Mouse (Mus musculus): ENCODE measurements at regions not wholly inside any gene's neighbourhood (a gene's known extent, or its start where the extent isn't known, plus 50 kb on each side); places are given as distances from the start of the nearest gene placed in this dataset.

- no peak for DNase-seq
Measured at GRCm38 (mm10) chr13:97514421-97515066, 245.9 kb downstream of the Gm10260 start.

GRCm38 (mm10) chr13:97512521-97512920 is 247.9 kb downstream of the Gm10260 start:
- no peak for DNase-seq

GRCm38 (mm10) chr13:97510431-97511261 is 249.8 kb downstream of the Gm10260 start:
- DNase-seq, result no peak

GRCm38 (mm10) chr13:97504949-97505348 is 255.5 kb downstream of the Gm10260 start:
- no peak for DNase-seq

GRCm38 (mm10) chr13:97503955-97504739 is 256.3 kb downstream of the Gm10260 start:
- DNase-seq, result no peak

GRCm38 (mm10) chr13:97503391-97503790 is 257.0 kb downstream of the Gm10260 start:
- no peak for DNase-seq

- DNase-seq, result no peak
Measured at GRCm38 (mm10) chr13:97500155-97500554, 259.2 kb downstream of the Enc1 start.

GRCm38 (mm10) chr13:97498981-97499380 is 258.1 kb downstream of the Enc1 start:
- DNase-seq, result no peak

GRCm38 (mm10) chr13:97497928-97498327 is 257.0 kb downstream of the Enc1 start:
- no peak for DNase-seq

GRCm38 (mm10) chr13:97494770-97495169 is 253.9 kb downstream of the Enc1 start:
- DNase-seq, result no peak

- no peak for DNase-seq
Measured at GRCm38 (mm10) chr13:97493836-97494235, 252.9 kb downstream of the Enc1 start.

- no peak for DNase-seq
Measured at GRCm38 (mm10) chr13:97492958-97493735, 252.2 kb downstream of the Enc1 start.

- no peak for DNase-seq
Measured at GRCm38 (mm10) chr13:97491865-97492847, 251.3 kb downstream of the Enc1 start.

- DNase-seq, result no peak
Measured at GRCm38 (mm10) chr13:97490131-97490530, 249.2 kb downstream of the Enc1 start.

- no peak for DNase-seq
Measured at GRCm38 (mm10) chr13:97489721-97490120, 248.8 kb downstream of the Enc1 start.

- DNase-seq, result no peak
Measured at GRCm38 (mm10) chr13:97489029-97489428, 248.1 kb downstream of the Enc1 start.

GRCm38 (mm10) chr13:97488518-97488917 is 247.6 kb downstream of the Enc1 start:
- DNase-seq, result no peak

- DNase-seq, result no peak
Measured at GRCm38 (mm10) chr13:97487746-97488473, 247.0 kb downstream of the Enc1 start.

- no peak for DNase-seq
Measured at GRCm38 (mm10) chr13:97486490-97486889, 245.6 kb downstream of the Enc1 start.

- DNase-seq, result no peak
Measured at GRCm38 (mm10) chr13:97485886-97486285, 245.0 kb downstream of the Enc1 start.
